Mouse (Mus musculus) layer of hippocampus, postnatal 10 days (tissue): Measurements from ENCODE around the gene Chmp3. TPM values are rescaled to one million over a fixed set of nuclear protein-coding genes. Genes with fewer than 3 reads are reported as not detected.

Experiments used
- DNase-seq, 2 experiments: peaks; one replicate each; pipeline ENCODE4 v3.0.0; 2021; ENCODE audit warnings: low spot score in 2 of 2
- long read RNA-seq: library from polyadenylated mRNA; stranded (forward); transcript quantifications from one replicate; pipeline ENCODE4 v2.0.0, GENCODE M21; 2023
- total RNA-seq, 2 experiments: library from RNA; stranded (reverse); gene quantifications; 2 replicates each; pipeline ENCODE4 v1.2.3; 2021

Chmp3 gene
- 10 to 100 TPM; 78.2 to 78.8 TPM for total RNA-seq
- long read RNA-seq, transcript Chmp3-201 (6 exons, 2,654 nt) = major isoform, 43 of 69 reads
- long read RNA-seq, partial matches to known transcripts = 1 of 69 reads
- long read RNA-seq, other reads (novel, unspliced or antisense) = 21 of 69 reads

DNA sequence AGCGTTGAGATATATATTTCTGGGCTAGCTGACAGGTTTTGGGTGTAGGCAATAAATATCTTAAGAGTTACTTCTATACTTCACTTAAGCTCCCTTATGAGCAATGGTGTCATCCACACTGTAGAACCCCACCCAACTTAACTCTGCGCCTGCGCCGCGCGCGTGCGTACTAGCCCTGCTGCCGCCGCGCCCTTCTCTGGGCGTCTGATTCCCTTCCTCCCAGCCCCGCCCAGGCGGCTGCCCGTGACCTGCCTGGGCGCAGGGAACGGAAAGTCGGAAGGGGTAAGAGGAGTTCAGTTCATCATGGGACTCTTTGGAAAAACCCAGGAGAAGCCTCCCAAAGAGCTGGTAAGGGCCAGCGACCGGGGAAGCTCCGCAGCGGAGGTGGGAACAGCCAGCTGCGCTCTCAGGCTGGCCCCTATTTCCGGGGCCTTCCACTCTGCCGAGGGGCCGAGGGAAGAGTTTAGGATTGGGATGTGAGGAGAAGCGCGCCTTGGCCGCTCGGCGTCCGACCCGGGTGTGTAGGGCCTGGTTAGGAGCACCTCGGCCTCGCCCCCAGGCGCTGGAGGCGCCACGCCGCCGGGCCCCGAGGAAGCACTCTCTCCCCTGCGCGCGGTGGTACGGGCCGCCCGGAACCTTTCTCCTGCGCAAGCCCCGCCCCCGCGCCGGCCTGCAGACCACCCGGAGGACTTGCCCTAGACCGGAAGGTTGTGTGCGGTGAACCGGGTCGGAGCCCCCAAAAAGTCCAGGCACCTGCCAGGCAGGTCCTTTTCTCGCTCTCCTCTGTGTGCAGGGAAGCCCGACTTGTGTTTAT is at the start of gene Chmp3:
TSS of gene Chmp3 (plus strand) at position 112 of the 814 bp plus-strand sequence.
- peak; percentile 97 to 98 for DNase-seq

DNA sequence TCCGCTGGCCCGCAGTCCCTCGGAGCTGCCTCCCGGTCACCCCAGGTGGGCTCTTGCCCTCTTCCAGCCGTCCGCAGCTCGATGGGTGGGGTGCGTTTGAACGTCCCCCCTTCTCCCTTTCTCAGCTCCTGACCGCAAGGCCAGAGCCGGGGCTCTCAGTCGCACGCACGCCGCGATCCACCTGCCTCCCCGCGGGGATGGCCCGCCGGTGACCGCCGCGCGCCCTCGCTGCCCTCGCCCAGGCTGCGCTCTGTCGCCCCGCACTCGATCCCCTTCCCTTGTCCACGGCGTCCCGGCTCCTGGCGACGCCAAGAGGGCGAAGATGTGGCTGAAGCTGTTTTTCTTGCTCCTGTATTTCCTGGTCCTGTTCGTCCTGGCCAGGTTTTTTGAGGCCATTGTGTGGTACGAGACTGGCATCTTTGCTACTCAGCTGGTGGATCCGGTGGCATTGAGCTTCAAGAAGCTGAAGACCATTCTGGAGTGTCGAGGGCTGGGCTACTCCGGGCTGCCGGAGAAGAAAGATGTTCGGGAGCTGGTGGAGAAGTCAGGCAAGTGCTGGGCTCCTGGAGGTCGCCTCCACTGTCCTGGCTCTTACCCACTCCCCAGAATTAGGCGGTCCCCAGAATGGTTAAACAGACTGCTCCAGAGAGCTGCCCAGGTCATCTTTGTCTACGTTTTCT is 49.1 kb upstream of the Chmp3 start:
- peak in 1 of 2 experiments; percentile 67 for DNase-seq

DNA sequence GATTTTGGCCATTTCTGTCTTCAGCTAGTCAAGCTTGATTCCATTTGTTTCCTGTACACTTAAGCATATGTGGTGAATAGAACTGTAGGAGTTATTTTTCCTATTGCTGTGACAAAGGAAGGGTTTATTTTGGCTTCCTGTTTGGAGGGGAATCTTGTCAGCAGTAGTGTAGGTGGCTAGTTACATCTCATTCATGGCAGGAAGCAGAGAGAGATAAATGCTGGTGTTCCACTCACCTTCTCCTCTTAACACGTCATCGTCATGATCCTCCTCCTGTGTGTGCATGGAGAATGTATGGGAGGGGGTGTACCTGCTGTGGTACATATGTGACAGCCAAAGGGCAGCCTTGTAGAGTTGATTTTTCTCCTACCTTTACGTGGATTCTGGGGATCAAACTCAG is 43.0 kb upstream of the Chmp3 start:
- DNase-seq = no peak

DNA sequence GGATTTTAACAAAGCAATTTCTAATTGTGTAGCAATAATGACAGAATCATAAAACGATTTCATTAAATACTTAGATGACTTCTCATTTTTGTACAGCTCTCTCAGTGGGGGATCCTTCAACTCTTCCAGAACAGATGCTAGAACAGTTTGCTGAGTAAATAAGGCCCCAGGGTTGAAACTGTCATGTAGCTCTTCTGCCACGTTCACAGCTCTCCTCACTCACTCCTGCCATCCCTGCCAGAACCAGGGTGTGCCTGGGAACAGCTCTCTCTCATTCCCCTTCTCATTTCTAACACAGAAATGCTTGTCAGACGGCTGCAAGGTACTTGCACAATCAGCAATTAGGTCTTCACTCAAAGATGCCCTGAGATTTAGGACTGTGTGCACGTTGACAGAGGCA is 40.6 kb upstream of the Chmp3 start:
- no peak for DNase-seq

DNA sequence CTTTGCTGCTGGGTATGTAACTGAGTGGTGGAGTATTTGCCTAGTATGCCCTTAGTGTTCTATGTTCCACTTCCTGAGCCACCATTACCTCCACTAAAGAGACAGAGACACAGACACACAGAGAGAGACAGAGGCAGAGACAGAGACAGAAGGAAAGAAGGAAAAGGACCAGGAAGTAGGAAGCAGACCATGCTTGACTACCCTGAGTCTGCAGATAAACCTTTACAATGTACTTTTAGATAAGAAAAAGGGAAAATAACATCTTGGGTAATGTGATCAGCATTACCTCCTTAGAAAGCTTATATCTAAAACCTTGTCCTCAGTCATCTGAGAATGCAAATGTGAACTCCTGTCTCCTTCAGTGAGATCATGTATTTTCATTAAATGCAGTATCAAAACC is 39.9 kb upstream of the Chmp3 start:
- no peak for DNase-seq

DNA sequence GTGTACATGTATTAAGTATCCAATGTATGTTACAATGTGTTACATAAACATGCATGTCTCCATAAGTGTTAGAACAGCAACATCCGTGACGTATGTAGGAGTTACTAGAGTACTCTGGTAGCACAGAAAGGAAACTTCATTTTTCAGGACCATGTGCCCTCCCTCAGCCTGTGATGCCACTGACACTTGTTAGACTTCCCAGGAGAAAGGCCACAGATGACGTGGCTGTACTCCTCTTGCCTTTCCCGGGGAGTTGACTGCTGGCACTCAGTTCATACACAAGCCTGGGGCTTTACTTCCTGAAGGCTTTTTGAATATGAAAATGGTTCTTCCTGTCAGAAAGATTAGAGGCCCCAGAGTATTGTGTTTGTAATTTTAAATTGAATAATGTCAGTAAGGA is 39.5 kb upstream of the Chmp3 start:
- DNase-seq = no peak

DNA sequence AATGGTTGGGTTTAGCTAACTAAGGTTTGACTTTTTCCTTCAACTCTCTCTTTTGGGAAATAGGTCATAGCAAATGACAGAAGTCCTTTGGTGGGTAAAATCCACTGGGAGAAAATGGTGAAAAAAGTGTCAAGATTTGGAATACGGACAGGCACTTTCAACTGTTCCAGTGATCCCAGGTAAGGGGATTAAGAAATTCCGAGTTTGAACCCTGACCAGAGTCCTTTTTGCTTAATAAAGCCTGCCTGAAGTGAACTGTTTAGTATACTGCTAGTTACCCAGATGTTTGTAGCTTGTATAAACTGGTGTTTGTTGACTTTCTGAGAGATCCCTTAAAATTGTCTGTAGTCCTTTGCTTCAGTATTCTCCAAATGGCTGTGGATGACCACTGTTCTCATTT is 37.9 kb upstream of the Chmp3 start:
- no peak for DNase-seq

DNA sequence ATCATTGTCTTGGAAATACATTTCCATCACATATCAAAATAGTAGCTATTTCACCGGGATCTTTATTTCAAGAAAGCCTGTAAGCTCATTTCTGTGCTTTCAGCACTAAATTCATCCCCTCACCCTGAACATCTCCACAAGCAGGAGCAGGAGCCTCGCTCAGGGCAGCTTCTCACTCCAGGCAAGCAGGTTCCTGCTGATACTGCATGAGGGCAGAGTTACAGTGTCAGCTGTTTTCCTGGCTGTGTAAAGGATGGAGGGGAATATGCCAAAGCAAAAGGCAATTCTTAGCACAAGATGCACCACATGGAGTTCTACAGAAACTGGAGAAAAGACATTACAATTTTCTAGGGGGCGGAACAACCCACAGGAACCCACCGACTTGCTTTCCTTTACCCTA is 24.1 kb upstream of the Chmp3 start:
- DNase-seq = no peak

DNA sequence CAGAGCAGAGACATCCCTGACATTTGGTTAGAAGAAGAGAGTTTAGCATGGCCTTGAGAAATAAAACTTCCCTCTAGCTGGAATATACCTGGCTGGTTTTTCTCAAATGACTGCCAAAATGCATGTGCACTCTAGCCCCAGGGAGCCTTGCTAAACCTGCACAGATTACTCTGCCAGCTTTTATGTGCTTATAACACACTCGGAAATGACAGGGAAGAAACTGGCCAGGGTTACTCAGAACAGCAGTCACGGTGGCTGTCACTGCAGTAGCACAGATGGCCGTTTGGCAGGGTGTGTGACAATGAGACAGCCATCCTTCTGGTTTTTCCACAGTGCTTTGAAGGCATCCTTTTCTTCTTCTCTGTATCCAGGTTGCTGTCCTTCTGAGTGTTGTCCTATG is 18.0 kb upstream of the Chmp3 start:
- peak; percentile 55 to 57 for DNase-seq

DNA sequence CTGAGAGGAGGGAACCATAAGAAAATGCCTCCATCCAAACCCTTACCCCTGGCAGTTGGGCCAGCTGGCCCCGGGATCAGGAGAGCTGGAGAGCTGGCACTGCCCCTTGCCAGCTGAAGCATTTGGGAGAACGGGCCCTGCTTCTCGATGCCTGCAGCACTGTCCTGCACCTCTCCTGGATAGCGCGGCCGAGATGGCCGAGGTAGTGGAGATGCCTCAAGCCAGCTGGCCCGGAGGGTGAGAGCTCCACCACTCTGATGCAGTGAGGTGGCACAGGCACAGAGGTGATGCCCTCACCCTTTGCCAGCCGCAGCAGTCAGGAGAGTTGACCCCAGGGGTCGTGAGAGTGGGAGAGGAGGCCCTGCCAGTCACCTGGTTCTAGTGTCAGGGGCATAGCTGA is 16.5 kb upstream of the Chmp3 start:
- DNase-seq = no peak

DNA sequence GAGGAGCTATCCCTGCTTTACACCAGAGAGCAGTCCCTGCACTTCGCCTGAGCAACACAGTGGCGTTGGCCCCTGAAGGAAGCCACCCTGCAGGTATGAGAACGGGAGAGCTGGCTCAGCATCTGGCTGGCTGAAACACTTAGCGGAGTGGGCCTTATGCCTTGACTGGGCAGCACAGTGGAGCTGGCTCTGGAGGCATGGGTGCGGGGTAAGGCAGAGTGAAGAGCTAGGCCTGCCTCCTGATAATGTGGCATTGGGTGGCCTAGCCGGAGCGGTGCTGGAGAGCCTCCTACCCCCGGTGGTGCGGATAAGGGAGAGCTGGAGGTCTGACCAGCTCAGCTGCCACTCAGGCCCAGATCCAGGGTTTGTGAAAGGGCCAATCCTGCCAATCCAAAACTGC is 15.8 kb upstream of the Chmp3 start:
- DNase-seq = peak in 1 of 2 experiments; percentile 19

DNA sequence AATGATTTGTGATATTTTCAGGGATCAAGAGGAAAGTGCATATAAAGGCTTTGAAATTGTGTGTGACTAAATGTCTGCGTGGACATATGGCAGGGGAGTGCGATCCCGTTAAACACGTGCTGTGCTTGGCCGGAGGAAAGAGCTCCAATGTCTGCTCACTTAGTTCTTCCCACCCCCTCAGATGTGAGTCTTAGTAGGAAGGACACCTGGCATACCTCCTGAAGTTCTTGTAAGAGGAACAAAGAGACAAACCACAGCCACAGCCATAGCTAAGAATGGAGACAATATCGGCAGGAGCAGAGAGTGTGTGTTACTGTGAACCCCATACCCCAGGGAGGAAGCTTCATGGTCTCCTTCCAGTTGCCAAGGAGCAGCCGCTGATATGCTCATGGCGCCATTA is 13.4 kb upstream of the Chmp3 start:
- no peak for DNase-seq

DNA sequence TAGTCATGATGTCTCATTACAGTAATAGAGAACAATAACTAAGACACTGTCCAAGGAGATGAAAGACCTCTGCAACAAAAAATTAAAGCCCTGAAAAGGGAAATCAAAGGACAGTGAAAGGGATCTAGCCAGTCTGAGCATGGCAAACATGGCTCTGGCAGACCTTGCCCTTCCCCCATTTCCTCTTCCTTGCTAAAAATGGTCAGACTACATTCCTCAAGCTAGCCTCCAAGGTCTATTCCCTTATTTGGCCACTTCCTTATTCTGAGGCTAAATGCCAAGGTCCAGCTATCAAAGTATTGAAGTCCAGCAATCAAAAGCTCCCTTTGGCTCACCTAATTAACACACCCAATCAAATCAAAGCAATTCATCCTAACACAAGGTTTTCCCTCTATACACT is 6.3 kb upstream of the Chmp3 start:
- no peak for DNase-seq

DNA sequence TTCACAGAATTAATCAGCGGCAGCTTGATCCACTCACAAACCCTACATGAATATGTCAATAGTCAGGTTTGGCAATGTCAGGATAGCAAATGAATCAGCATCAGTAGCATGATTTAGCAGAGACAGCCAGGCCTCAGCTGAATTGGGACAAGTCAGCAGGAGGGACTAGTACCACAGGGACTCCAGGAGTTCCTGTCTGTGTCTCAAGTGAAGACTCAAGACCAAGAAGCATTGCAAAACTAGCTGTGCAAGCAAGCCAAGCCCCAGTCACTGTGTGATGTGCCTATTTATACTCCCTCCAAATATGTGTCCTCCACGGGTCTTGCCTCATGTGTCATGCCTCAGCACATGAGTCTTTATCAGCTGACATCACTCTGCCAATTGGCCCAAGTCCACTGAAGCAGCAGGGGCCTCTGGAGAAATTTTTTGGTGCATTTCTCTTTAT is 11.9 kb downstream of the Chmp3 start:
- DNase-seq = no peak

DNA sequence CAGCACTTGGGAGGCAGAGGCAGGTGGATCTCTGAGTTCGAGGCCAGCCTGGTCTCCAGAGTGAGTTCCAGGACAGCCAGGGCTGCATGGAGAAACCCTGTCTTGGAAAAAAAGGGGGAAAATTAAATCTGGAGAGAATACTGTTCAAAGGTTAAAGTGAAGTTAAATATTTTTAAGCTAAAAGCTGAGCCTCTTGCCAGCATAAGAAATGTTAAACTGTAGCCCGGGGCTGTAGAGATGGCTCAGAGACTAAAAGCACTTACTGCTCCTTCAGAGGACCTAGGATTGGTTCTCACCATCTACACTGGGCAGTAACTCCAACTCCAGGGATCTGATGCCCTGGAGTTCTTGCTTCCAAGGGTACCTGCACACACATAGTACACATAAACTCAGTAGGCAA is 13.2 kb downstream of the Chmp3 start:
- DNase-seq = no peak

DNA sequence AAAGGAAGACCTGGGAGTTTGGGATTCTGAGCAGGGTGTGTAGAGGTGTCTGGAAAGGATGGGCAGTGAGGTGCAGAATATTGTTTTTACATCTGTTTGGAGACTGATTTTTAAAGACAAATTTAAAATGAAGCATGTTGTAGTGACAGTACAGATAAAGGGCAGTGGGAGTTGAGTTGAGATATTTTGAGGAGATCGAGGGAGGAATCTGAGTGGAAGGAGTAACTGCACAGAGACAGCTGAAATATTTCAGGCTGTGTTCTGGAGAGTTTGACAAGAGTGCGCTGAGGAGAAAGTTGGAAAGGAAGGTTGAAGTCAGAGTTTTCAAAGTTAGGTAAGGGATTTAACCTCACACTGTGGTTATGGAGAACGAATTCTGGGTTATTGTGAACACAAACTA is 25.0 kb downstream of the Chmp3 start:
- no peak for DNase-seq

DNA sequence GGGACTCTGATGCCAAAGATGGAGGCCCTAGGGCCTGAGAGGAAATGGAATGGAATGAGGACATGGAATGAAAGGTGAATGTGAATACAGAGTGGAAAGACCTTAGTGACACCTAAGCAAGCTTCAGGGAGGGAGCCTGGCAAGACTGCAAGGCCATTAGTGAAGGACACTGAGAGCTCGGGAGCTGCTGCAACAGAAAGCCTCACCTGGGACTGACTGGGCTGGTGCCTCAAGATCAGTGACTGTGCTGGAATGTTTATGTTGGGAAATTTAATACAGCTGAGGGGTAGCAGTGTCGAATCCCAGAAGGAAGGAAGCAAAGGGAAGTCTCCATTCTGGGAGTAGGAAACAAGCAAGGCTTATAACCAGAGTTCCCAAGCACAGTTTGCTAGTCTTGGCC is 25.4 kb downstream of the Chmp3 start:
- DNase-seq = no peak

DNA sequence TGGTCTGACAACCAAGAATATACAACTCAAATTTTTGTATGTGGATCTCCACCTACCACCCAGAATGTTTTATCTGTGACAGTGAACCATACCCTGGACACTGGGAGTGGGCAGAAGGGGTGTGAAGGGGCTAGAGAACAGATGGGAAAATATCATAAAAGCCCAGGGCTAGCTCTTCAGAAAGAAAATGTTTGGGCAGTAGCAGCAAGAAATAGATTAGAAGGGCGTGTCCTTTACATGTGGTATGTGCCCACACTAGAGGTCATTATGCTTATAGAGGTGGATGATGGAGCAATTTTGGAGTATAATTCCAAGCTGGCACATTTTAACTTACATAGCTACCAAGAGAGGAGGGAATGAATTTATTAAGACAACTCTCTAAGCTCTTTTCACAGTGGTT is 31.8 kb downstream of the Chmp3 start:
- no peak for DNase-seq

DNA sequence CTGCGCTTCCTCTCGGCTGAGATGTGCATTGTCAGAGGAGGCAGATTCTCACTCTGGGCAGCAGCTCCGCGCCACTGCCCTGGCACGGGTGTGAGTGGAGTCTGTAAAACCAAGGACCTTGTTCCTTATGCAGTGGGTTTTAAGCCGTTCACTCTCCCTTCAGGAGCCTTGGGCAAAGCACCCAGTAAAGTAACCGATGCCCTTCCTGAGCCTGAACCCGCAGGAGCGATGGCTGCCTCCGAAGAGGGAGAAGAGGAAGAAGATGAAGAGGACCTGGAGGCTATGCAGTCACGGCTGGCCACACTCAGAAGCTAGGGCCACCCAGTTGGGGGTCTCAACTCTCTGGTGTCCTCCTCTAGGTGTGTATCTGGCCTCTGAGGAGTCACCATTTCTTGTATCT is 35.9 kb downstream of the Chmp3 start:
- DNase-seq = no peak

DNA sequence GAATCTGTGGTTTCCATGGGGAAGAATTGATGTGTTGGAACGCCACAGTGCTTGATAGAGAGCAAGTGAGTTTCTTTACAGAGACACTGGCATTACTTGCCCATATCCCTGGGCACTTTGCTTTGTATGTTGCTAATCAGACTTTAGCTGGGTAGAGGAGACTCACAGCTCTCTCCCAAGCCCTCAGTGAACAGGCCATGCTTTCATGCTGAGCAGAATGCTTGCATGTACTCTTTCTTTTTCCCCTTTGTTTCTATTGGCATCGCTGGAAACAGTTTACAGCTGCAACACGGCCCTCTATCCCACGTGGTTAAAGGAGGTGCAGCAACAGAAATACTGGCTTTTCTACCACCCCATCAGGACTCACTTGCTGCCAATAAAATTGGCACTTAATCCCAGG is 39.6 kb downstream of the Chmp3 start:
- DNase-seq = peak in 1 of 2 experiments; percentile 14

DNA sequence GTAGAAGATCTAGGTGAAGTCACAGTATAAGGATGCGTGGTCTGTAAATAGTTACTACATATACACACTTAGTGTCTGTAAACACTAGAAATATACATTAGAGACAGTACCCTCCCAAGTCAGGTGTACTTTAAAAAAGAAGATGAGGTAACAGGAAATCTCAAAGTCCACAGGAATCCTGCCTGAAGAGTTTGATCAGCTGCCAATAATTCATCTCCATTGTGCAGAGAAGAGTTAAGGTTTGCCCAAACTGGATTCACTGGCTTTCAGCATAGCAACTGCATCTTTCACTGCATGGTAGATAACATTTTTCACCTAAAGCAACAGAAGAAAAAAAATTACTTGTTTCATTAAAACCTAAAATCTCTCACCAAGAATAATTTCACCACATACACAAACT is 45.8 kb downstream of the Chmp3 start:
- no peak for DNase-seq

DNA sequence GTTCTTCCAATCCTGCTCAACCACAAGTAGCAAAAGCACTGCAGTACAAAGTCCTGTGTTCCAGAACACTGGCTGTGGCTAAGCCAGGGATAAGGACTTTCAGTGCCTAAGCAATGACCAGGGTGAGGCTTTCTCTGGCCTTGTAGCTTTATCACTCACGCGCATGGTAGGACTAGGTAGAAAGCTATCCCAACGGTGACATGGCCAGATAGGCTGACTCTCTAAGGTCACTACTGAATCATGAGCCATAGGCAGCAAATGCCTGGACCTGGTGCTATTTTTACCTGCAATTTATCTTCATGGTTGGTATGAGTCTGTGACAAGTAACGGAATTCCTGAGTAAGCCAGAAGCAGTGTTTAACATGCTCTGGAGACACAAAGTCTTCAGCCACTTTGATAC is 46.6 kb downstream of the Chmp3 start:
- no peak for DNase-seq

DNA sequence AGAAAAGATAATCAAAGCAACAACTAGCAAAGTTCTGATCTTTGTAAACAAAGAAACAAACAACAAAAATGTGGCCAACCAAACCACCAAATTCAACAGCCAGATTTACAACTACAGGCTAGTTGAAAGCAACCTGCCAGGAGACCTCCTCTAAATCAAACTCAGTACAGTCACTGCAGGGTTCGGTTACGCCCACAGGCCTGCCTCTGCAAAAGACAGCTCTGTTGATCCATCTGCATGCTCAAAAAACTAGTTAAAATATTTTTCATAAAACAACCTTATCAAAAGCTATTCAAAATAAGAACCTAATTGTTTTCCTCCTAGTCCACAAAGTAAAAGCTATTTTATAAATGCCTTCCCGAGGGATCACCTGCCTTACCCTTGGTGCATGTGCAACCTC is 64.2 kb downstream of the Chmp3 start:
- DNase-seq = no peak
